Mouse (Mus musculus): ENCODE results near the gene Hist1h2ad. TPM values are rescaled to one million over a fixed set of nuclear protein-coding genes. Genes with fewer than 3 reads are reported as not detected.
"Not testable (repeated sequence)": the region's sequence is repeated elsewhere in the genome, so short reads cannot be mapped to it uniquely, and the experiment has no call there.

The Hist1h2ad gene
- polyA plus RNA-seq, 1 experiment from 2014 or later, result 3.6 TPM

DNA sequence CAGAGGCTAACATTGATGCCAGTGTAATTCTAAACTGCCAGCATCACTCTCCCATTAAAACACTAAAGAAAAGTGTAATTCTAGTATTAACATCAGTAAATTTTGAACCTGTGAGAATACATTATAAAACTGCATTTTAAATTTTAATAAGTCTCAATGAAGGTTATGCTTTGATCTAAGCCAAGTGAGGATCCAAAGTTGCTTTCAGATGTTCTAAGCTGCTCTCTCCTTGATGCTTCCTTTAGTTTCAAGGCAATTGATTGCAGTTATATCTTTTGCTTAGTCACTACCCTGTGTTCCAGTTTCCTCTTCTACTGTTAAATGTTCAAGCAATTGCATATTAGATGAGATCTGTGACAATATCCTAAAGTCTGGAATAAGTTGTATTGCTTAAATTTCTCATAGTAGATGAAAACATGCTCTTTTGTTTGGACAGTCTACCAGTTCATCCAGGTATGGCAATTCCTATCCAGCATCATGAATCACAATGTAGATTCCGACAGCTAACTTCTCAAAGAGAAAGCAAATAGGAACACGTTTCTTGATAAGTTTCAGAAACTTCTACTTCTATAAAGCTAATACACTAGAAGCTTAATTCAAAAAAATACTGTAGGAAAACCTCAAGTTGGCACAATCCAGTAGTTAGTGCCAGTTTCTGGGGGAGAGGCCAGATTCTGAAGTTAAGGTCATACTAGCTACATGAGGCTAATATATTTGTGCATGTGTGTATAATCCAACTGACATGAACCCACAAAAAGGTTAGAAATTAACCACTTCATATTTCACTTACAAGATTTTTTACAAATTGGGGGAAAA is 1.8 kb upstream of the Hist1h2ad start:
- Histone ChIP-seq H3K9ac (peak overlapping the region; percentile 72), H3K36me3 (no peaks in the 10 kb centered on the region), H3K27ac (peak overlapping the region; percentile 96), H3K4me1 (peaks cover 19% of the 10 kb centered on the region; the same call in 1 of the 2 replicates), H3K4me3 (peak overlapping the region; percentile 52), H3K4me2 (replicated peaks) (peak overlapping the region; percentile 74), H3K27me3 (no peaks in the 10 kb centered on the region), H3K9me3 (no peaks in the 10 kb centered on the region)
- no peak for ATAC-seq (ENCODE audit: insufficient number of reproducible peaks, insufficient read depth, low FRiP score, low TSS enrichment)
- 37% methylated on average over 2 of the region's 2 CpGs for WGBS

DNA sequence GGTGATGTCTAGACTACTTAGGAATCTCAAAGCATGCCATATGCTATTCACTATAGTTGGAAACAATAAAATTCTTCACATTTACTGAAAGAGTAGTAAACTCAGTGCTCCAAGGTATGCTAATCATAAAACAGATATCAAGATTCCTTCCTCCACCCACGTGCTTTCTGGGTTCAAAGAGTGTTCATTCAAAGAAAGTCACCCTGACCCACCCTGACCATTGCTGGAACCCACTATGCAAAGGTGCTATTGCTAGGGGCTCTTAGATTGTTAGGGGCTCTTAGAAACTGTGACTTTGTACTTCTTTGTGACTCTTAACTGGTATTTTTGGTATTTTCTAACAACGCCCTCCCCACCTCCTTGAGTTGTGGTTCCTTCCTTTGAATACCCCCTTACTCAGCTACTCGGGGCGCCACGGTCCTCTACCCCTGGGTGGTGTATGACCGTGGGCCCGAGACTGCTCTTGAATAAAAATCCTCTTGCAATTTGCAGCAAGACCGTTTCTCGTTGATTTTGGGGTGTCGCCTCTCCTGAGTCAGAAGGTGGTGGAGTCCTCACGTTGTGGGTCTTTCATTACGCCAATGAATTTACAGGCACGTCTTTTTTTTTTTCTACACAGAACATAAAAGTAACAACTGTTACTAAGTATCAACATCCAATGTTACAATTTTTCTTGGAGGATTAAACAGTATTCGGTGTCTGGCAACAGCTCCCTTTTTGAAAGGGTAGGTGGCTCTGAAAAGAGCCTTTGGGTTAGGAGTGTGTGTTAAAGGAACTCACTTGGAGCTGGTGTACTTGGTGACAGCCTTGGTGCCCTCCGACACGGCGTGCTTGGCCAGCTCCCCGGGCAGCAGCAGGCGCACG is 915 bp upstream of the Hist1h2ad start:
- H3K9me3 ChIP-seq; H3K27me3 ChIP-seq; H3K36me3 ChIP-seq; ATAC-seq (ENCODE audit: insufficient number of reproducible peaks, insufficient read depth, low FRiP score, low TSS enrichment): not testable (repeated sequence)
- Histone ChIP-seq H3K9ac (peak overlapping the region; percentile 72), H3K4me1 (peaks cover 19% of the 10 kb centered on the region; the same call in 1 of the 2 replicates), H3K27ac (peak overlapping the region; percentile 96), H3K4me3 (peak overlapping the region; percentile 52), H3K4me2 (replicated peaks) (peak overlapping the region; percentile 74)
- 9% methylated on average over 20 of the region's 20 CpGs for WGBS

DNA sequence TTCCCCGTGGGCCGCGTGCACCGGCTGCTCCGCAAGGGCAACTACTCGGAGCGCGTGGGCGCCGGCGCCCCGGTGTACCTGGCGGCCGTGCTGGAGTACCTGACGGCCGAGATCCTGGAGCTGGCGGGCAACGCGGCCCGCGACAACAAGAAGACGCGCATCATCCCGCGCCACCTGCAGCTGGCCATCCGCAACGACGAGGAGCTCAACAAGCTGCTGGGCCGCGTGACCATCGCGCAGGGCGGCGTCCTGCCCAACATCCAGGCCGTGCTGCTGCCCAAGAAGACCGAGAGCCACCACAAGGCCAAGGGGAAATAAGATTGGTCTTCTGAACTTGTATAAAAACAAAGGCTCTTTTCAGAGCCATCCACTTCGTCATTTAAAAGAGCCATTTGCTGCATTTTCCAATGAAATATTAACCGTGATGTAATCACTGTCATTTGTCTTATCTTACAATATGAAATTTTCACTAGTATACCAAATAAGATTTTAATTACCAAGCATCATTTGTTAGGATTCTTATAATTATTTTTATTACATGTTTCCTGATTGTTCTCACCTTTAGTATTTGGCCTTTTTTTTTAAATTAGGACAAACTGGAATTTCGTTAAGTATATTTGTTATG is 477 bp downstream of the Hist1h2ad start:
- not testable (repeated sequence) for H3K36me3 ChIP-seq; H3K27me3 ChIP-seq; ATAC-seq (ENCODE audit: insufficient number of reproducible peaks, insufficient read depth, low FRiP score, low TSS enrichment); H3K9me3 ChIP-seq
- H3K4me3 ChIP-seq, result peak overlapping the region; percentile 52
- peak overlapping the region; percentile 58; the same call in 1 of the 2 replicates for H3K9ac ChIP-seq
- under 1% methylated on average over 13 of the region's 39 CpGs for WGBS
- H3K4me2 ChIP-seq (replicated peaks), result peak overlapping the region; percentile 75
- peaks cover 19% of the 10 kb centered on the region; the same call in 1 of the 2 replicates for H3K4me1 ChIP-seq
- peak overlapping the region; percentile 96 for H3K27ac ChIP-seq

DNA sequence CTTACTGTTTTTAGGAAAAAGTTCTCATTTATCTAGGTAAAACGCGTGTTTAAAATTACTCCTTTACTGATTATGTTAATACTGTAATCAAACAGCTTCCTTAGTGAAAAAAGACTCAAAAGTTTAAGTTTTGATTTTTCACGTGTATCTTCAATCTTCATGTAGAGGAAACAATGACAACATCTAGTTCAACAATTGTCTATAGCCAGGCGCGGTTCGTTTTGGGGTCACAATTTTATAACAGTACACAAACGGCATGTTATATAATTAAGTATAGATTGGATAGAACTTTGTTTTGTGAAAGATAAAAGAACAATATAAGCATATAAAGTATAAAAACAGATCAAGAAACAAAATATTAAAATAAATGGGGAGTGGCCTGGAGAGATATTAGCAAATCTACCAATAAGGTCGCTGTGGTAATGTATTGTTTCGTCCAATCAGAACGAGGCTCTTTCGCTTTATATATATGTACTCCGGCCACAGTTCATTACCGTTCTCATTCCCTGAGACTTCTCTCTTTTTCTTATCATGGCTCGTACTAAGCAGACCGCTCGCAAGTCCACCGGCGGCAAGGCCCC is 1.2 kb downstream of the Hist1h2ad start, which contains the start of gene Hist1h3d:
TSS of gene Hist1h3d (plus strand) at position 493 of the 581 bp plus-strand sequence.
- Histone ChIP-seq H3K27me3 (no peaks in the 10 kb centered on the region), H3K4me3 (peak within 1 kb of the TSS; percentile 51), H3K9me3 (no peaks in the 10 kb centered on the region), H3K9ac (peak within 1 kb of the TSS; percentile 60), H3K4me1 (peaks cover 15% of the 10 kb centered on the region; the same call in 1 of the 2 replicates), H3K4me2 (replicated peaks) (peak within 1 kb of the TSS; percentile 75), H3K27ac (peak within 1 kb of the TSS; percentile 90), H3K36me3 (no peaks in the 10 kb centered on the region)
- WGBS, result under 1% methylated on average over 18 of the region's 18 CpGs
- ATAC-seq (ENCODE audit: insufficient number of reproducible peaks, insufficient read depth, low FRiP score, low TSS enrichment), result peak; percentile 58; the same call in 1 of the 2 replicates

DNA sequence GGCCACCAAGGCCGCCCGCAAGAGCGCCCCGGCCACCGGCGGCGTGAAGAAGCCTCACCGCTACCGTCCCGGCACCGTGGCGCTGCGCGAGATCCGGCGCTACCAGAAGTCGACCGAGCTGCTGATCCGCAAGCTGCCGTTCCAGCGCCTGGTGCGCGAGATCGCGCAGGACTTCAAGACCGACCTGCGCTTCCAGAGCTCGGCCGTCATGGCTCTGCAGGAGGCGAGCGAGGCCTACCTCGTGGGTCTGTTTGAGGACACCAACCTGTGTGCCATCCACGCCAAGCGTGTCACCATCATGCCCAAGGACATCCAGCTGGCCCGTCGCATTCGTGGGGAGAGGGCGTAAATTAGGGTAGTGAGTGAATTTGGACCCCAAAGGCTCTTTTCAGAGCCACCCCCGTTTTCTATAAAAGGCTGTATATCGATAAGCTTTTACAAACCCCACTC is 1.7 kb downstream of the Hist1h2ad start:
- Histone ChIP-seq H3K4me1 (peaks cover 15% of the 10 kb centered on the region; the same call in 1 of the 2 replicates), H3K9ac (peak overlapping the region; percentile 60), H3K4me2 (replicated peaks) (peak overlapping the region; percentile 75), H3K27ac (peak overlapping the region; percentile 89), H3K4me3 (peak overlapping the region; percentile 51)
- not testable (repeated sequence) for H3K9me3 ChIP-seq; H3K27me3 ChIP-seq; ATAC-seq (ENCODE audit: insufficient number of reproducible peaks, insufficient read depth, low FRiP score, low TSS enrichment); H3K36me3 ChIP-seq
- WGBS, result 0% methylated on average over 8 of the region's 40 CpGs

DNA sequence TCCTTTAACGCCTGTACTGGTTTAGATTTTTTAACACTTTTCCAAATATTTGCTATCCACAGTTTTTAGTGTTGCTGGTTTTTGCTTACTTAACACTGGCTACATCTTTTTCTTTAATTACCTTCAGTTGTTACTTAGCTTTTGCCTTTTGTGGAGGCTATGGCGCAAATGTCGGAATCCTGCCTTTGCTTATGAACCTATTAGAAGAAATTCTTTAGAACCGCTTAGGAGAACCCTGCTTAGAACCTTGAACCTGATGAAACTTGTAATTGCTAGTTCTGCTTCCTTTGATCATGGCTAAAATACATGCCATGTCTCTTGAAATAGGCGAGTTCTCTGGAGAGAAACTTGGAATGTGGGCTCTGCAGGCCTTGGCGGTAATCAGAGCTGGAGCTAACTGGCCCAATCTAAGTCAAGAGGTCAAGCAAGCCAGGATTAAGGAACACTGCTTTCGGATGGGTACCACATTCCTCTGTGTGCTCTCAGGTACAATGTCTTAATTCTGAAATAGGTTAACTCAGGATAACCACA is 2.2 kb downstream of the Hist1h2ad start:
- H3K4me2 ChIP-seq (replicated peaks), result peak overlapping the region; percentile 75
- peak overlapping the region; percentile 60 for H3K9ac ChIP-seq
- no peak for ATAC-seq (ENCODE audit: insufficient number of reproducible peaks, insufficient read depth, low FRiP score, low TSS enrichment)
- peak overlapping the region; percentile 89 for H3K27ac ChIP-seq
- H3K36me3 ChIP-seq, result no peaks in the 10 kb centered on the region
- no peaks in the 10 kb centered on the region for H3K9me3 ChIP-seq
- H3K4me1 ChIP-seq, result peaks cover 15% of the 10 kb centered on the region; the same call in 1 of the 2 replicates
- WGBS, result 3% methylated on average over 7 of the region's 7 CpGs
- peak overlapping the region; percentile 51 for H3K4me3 ChIP-seq
- H3K27me3 ChIP-seq, result no peaks in the 10 kb centered on the region

DNA sequence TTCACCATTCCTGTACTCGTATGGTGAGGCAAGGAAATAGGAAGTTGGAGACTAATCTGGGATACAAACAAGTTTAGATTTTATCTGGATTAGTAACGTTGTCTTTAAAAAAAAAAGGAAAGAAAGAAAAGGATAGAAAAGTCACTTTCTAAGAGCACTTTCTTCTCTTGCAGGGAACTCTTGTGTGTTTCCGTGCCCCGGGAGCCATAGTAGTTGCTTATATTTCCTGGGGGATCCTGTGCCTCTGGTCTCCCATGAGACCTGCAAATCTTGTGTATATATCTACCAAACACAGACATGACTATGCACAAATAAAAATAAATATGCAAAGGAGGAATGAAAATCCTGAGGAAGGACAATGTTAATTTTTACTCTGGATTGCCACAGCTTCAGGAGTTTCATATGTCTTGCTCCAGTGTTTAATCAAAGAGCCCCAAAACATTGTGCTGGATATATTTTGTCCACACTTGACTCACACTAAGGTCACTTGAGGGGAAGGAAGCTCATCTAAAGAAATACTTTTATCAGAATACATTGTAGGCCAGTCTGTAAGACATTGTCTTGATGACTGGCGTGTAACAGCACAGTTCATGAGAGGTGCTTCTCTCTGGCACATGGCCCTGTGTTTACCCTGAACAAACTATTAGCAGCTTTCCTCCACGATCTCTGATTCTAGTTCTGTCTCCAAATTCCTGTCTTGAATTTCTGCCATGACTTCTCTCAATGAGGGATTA is 2.9 kb downstream of the Hist1h2ad start:
- peaks cover 18% of the 10 kb centered on the region; the same call in 1 of the 2 replicates for H3K4me1 ChIP-seq
- H3K27me3 ChIP-seq, result no peaks in the 10 kb centered on the region
- H3K4me2 ChIP-seq (replicated peaks), result peak overlapping the region; percentile 75
- no peaks in the 10 kb centered on the region for H3K9me3 ChIP-seq
- H3K9ac ChIP-seq, result peak overlapping the region; percentile 60
- H3K36me3 ChIP-seq, result no peaks in the 10 kb centered on the region
- H3K27ac ChIP-seq, result peak overlapping the region; percentile 89
- 40% methylated on average over 6 of the region's 6 CpGs for WGBS
- H3K4me3 ChIP-seq, result peak overlapping the region; percentile 51
- no peak for ATAC-seq (ENCODE audit: insufficient number of reproducible peaks, insufficient read depth, low FRiP score, low TSS enrichment)

DNA sequence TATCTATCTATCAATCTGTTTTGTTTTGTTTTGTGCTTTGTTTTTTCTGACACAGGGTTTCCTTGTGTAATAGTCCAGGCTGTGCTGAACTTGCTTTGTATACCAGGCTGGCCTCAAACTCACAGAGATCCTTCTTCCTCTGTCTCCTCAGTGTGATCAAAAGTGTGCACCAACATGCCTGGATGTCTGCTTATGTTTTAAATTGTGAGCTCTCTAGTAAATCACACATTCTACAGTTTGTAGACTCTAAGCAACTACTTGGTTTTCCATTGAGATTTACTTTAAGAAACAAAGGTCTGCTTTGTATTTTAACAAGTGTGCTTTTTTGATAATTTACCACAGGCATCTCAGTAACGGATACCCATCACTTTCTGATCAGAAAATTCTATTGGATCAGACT is 3.7 kb downstream of the Hist1h2ad start:
- H3K27me3 ChIP-seq, result no peaks in the 10 kb centered on the region
- ATAC-seq (ENCODE audit: insufficient number of reproducible peaks, insufficient read depth, low FRiP score, low TSS enrichment), result no peak
- peaks cover 19% of the 10 kb centered on the region for H3K4me1 ChIP-seq
- no peak overlapping the region for H3K4me2 ChIP-seq (replicated peaks)
- 85% methylated on average over 1 of the region's 1 CpGs for WGBS
- no peak overlapping the region for H3K9ac ChIP-seq
- H3K4me3 ChIP-seq, result no peak overlapping the region
- H3K27ac ChIP-seq, result no peak overlapping the region
- H3K9me3 ChIP-seq, result no peaks in the 10 kb centered on the region
- H3K36me3 ChIP-seq, result no peaks in the 10 kb centered on the region

DNA sequence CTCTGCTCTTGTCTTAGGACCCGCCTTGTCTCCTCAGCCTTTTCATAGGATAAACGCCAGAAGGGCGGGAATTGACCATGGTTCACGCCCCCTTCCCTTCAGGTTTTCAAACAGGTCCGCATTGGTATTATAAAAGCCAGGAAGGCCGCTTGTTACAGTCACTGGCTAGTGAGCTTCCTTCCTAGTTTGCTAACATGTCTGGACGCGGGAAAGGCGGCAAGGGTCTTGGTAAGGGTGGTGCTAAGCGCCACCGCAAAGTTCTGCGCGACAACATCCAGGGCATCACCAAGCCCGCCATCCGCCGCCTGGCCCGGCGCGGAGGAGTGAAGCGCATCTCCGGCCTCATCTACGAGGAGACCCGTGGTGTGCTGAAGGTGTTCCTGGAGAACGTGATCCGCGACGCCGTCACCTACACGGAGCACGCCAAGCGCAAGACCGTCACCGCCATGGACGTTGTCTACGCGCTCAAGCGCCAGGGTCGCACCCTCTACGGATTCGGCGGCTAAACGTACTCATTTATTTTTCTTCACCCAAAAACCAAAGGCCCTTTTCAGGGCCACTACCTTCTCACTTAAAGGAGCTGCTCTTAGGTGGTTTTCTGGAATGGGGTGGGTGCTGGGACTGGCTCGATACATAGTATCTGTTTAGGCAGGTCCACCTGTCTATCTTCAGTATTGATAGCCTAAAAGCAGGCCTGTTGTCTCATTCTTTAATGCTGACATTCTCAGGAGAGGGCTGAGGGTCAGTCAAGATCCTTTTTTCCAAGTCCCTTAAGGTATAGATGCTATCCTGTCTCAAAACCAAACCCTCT is 7.4 kb downstream of the Hist1h2ad start, which contains the start of gene Hist1h4d:
TSS of gene Hist1h4d (plus strand) at position 191 of the 811 bp plus-strand sequence.
- Histone ChIP-seq H3K27ac (peak within 1 kb of the TSS; percentile 92), H3K4me1 (peaks cover 28% of the 10 kb centered on the region), H3K27me3 (no peaks in the 10 kb centered on the region), H3K9ac (peak within 1 kb of the TSS; percentile 73), H3K9me3 (no peaks in the 10 kb centered on the region), H3K4me3 (peak within 1 kb of the TSS; percentile 53), H3K4me2 (replicated peaks) (peak within 1 kb of the TSS; percentile 89), H3K36me3 (no peaks in the 10 kb centered on the region)
- peak; percentile 93 for ATAC-seq (ENCODE audit: insufficient number of reproducible peaks, insufficient read depth, low FRiP score, low TSS enrichment)
- under 1% methylated on average over 43 of the region's 43 CpGs for WGBS

Measured in embryonic facial prominence, embryonic 12.5 days (tissue).